24 mouse cellular contexts compared by ENCODE assay signal in the genomic region with DNA sequence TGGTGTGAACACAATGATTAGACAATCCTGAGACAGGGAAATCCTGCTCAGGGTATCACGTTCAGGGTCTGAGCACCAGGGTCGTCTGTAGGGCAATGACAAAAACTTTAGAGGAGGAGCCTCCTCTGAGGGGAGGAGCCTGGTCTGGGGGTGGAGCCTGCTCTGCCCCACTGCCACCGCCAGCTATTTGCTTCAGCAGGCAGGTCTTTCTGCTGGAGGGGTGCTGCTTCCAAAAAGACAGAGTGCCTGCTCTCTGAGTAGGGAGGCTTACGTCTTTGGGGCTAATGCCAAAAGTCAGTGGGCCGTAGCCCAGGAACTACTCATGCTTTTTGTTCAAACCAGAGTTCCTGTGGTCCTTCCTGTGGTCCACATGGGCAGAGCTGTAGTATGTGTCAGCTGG. TPM values are rescaled to one million over a fixed set of nuclear protein-coding genes. Genes with fewer than 3 reads are reported as not detected.
DNase-seq lines count a peak whose midpoint lies in the region; ATAC-seq and TF ChIP-seq lines count a peak whose summit lies in the region.
"Had no signal": no experiment of that assay in that cellular context is flagged by ENCODE, and none has a peak within 500 bp of the region (broad histone marks: within the 10 kb centered on the region; RNA-seq: fewer than 3 reads in every experiment).

No protein-coding gene starts in this region.

- H3K9me3 ChIP-seq in MEL (replicated peaks; ENCODE audit: insufficient read depth, low read length): no peaks in the 10 kb centered on the region
- H3K9me3 ChIP-seq in midbrain, embryonic 11.5 days (ENCODE audit: control insufficient read depth, low read length): no peaks in the 10 kb centered on the region
- H3K9me3 ChIP-seq: embryonic facial prominence, embryonic 12.5 days; G1E; hindbrain, embryonic 12.5 days; limb, embryonic 12.5 days; liver, embryonic 15.5 days; midbrain, embryonic 13.5 days; neural tube, embryonic 12.5 days had no signal

- peaks cover 0 to 13% of the 10 kb centered on the region in 2 experiments; a peak in 2 of 4 replicates for H3K4me1 ChIP-seq in MEL (ENCODE audit: control insufficient read depth in 1 of 2, insufficient read depth in 2 of 2, low read length in 2 of 2)
- peaks cover 10% of the 10 kb centered on the region for H3K4me1 ChIP-seq in midbrain, embryonic 11.5 days (ENCODE audit: control insufficient read depth, insufficient read depth, low read length)

- TF ChIP-seq POLR2A in MEL (IDR thresholded peaks at IDR 0.05; ENCODE audit: control insufficient read depth in 1 of 2, insufficient read depth in 1 of 2, low read depth in 1 of 2, low read length in 2 of 2, poor library complexity in 1 of 2): no peak

- 48% methylated on average over 5 of the region's 5 CpGs for WGBS in midbrain, embryonic 11.5 days

- H3K9ac ChIP-seq in MEL (ENCODE audit: control insufficient read depth, low read depth, low read length, poor library complexity, severe bottlenecking): no peak overlapping the region
- H3K9ac ChIP-seq in midbrain, embryonic 11.5 days (ENCODE audit: low read length): no peak overlapping the region
- H3K9ac ChIP-seq: embryonic facial prominence, embryonic 12.5 days; hindbrain, embryonic 12.5 days; limb, embryonic 12.5 days; liver, embryonic 15.5 days; midbrain, embryonic 13.5 days; neural tube, embryonic 12.5 days had no signal

- TF ChIP-seq EP300 in MEL (IDR thresholded peaks at IDR 0.05; ENCODE audit: low read depth in 1 of 2, low read length in 2 of 2): no peak

- no peak for TF ChIP-seq CTCF in MEL (IDR thresholded peaks at IDR 0.05 in 2 of 3, conservative IDR thresholded peaks at IDR 0.05 in 1 of 3; ENCODE audit: control insufficient read depth in 1 of 3, insufficient read depth in 1 of 3, low read depth in 2 of 3, low read length in 3 of 3, poor library complexity in 1 of 3, severe bottlenecking in 1 of 3)

- intact Hi-C loops in left cerebral cortex, postnatal 14 days (cut with DNase I): no loop called here

- peaks cover 16% of the 10 kb centered on the region for H3K79me2 ChIP-seq in MEL (ENCODE audit: control insufficient read depth, insufficient read depth, low read length, poor library complexity)

- no peak for ATAC-seq in midbrain, embryonic 11.5 days (ENCODE audit: low FRiP score)
- ATAC-seq: forebrain, embryonic 14.5 days; inflammation-experienced regulatory T-cells, adult 6 months; lung, postnatal 0 days; midbrain, embryonic 13.5 days had no signal

- no peak overlapping the region for H3K4me3 ChIP-seq in MEL (ENCODE audit: control insufficient read depth in 1 of 2, insufficient read depth in 1 of 2, low read depth in 2 of 2, low read length in 2 of 2)
- no peak overlapping the region for H3K4me3 ChIP-seq in midbrain, embryonic 11.5 days (ENCODE audit: low read depth, low read length)
- H3K4me3 ChIP-seq: embryonic facial prominence, embryonic 12.5 days; erythroblast, embryonic 14.5 days; hindbrain, embryonic 12.5 days; limb, embryonic 12.5 days; liver, embryonic 15.5 days; midbrain, embryonic 13.5 days; neural tube, embryonic 12.5 days had no signal

- no peak overlapping the region for H3K27ac ChIP-seq in MEL (ENCODE audit: control insufficient read depth, low read depth, low read length)
- H3K27ac ChIP-seq in midbrain, embryonic 11.5 days (ENCODE audit: low read depth, low read length): no peak overlapping the region
- H3K27ac ChIP-seq: embryonic facial prominence, embryonic 12.5 days; hindbrain, embryonic 12.5 days; limb, embryonic 12.5 days; liver, embryonic 15.5 days; midbrain, embryonic 13.5 days; neural tube, embryonic 12.5 days had no signal

- H3K4me2 ChIP-seq in midbrain, embryonic 11.5 days: no peak overlapping the region
- H3K4me2 ChIP-seq: embryonic facial prominence, embryonic 12.5 days; heart, embryonic 11.5 days; hindbrain, embryonic 12.5 days; limb, embryonic 12.5 days; liver, embryonic 15.5 days; midbrain, embryonic 13.5 days; neural tube, embryonic 12.5 days had no signal

- TF ChIP-seq RAD21 in MEL (IDR thresholded peaks at IDR 0.05; ENCODE audit: low read depth, low read length): no peak

- H3K27me3 ChIP-seq in MEL (ENCODE audit: control insufficient read depth in 1 of 2, insufficient read depth in 2 of 2, low read length in 2 of 2): no peaks in the 10 kb centered on the region
- no peaks in the 10 kb centered on the region for H3K27me3 ChIP-seq in midbrain, embryonic 11.5 days (ENCODE audit: control insufficient read depth, insufficient read depth, low read length)
- H3K27me3 ChIP-seq: embryonic facial prominence, embryonic 12.5 days; liver, embryonic 15.5 days; midbrain, embryonic 13.5 days had no signal

- peaks cover 0 to 11% of the 10 kb centered on the region in 2 experiments; a peak in 2 of 4 replicates for H3K36me3 ChIP-seq in MEL (ENCODE audit: control insufficient read depth in 1 of 2, insufficient read depth in 2 of 2, low read length in 2 of 2)
- no peaks in the 10 kb centered on the region for H3K36me3 ChIP-seq in midbrain, embryonic 11.5 days (ENCODE audit: control insufficient read depth, insufficient read depth, low read length)
- H3K36me3 ChIP-seq: embryonic facial prominence, embryonic 12.5 days; hindbrain, embryonic 12.5 days; liver, embryonic 15.5 days; midbrain, embryonic 13.5 days; neural tube, embryonic 12.5 days had no signal

- DNase-seq in kidney, adult 18-20 months: peak; percentile 31
- no peak for DNase-seq in kidney, postnatal 14 days
- DNase-seq in 416B (ENCODE audit: low read depth) (peak; percentile 42), MEL (ENCODE audit: low read depth, low spot score) (peak; percentile 29)
- DNase-seq in kidney, postnatal 36 days: peak; percentile 42 to 78
- DNase-seq in midbrain, embryonic 11.5 days (ENCODE audit: low spot score, missing footprints): no peak
- DNase-seq in testis, postnatal 10 days (ENCODE audit: low spot score): no peak
- no peak for DNase-seq in left cerebral cortex, postnatal 14 days (ENCODE audit: low spot score in 2 of 2)
- DNase-seq: adrenal gland, adult 2 months; cerebellum, adult 9-11 months; gastrocnemius, postnatal 36 days; heart, postnatal 10 days had no signal

TF ChIP-seq in MEL, 35 proteins besides CTCF, POLR2A, EP300 and RAD21:
- TF ChIP-seq TBP (IDR thresholded peaks at IDR 0.05; ENCODE audit: low read depth, low read length) (no peak), ZMIZ1 (IDR thresholded peaks at IDR 0.05; ENCODE audit: low read depth, low read length) (no peak), USF1 (IDR thresholded peaks at IDR 0.05; ENCODE audit: low read depth, low read length) (no peak), ZKSCAN1 (IDR thresholded peaks at IDR 0.05; ENCODE audit: low read depth, low read length) (no peak)

RNA-seq across cellular contexts. Expression of a gene that starts 3.1 kb away (rescaled TPM):
- total RNA-seq in MEL (2012; rRNA removed): 32.0 and 34.2 TPM in 2 replicates
- 10 to 100 TPM in 1 of 2 experiments, not detected in 1; 53.8 TPM for polyA plus RNA-seq in MEL (2012; ENCODE audit: insufficient read depth in 1 of 2, insufficient read length in 2 of 2, low read depth in 1 of 2, low replicate concordance in 2 of 2, missing spikeins in 1 of 2)
- 263 and 264 TPM in 2 replicates for polyA plus RNA-seq in midbrain, embryonic 11.5 days (2014; fragmentation: Nextera tagmentation; extraction: Ambion mirVana)
- 100 to 1,000 TPM; 149 to 151 TPM for total RNA-seq in left cerebral cortex, postnatal 14 days (2021)

RNA-seq across cellular contexts. Expression of a gene that starts 6.4 kb away (rescaled TPM):
- total RNA-seq in MEL (2012; rRNA removed): 3.8 and 5.1 TPM in 2 replicates
- polyA plus RNA-seq in MEL (2012; ENCODE audit: insufficient read depth in 1 of 2, insufficient read length in 2 of 2, low read depth in 1 of 2, low replicate concordance in 2 of 2, missing spikeins in 1 of 2): 10 to 100 TPM in 1 of 2 experiments, not detected in 1; 10.9 TPM
- polyA plus RNA-seq in midbrain, embryonic 11.5 days (2014; fragmentation: Nextera tagmentation; extraction: Ambion mirVana): 28.5 and 29.7 TPM in 2 replicates
- 10 to 100 TPM; 25.6 to 28.5 TPM for total RNA-seq in left cerebral cortex, postnatal 14 days (2021)
- polyA plus RNA-seq: erythroblast, embryonic 14.5 days had no signal

RNA-seq across cellular contexts. Expression of a gene that starts 21.5 kb away (rescaled TPM):
- 126 and 131 TPM in 2 replicates for total RNA-seq in MEL (2012; rRNA removed)
- 100 to 1,000 TPM in 1 of 2 experiments, not detected in 1; 172 TPM for polyA plus RNA-seq in MEL (2012; ENCODE audit: insufficient read depth in 1 of 2, insufficient read length in 2 of 2, low read depth in 1 of 2, low replicate concordance in 2 of 2, missing spikeins in 1 of 2)
- 65.1 and 67.0 TPM in 2 replicates for polyA plus RNA-seq in midbrain, embryonic 11.5 days (2014; fragmentation: Nextera tagmentation; extraction: Ambion mirVana)
- total RNA-seq in left cerebral cortex, postnatal 14 days (2021): 10 to 100 TPM; 27.0 to 30.4 TPM

RNA-seq across cellular contexts. Expression of a gene that starts 21.6 kb away (rescaled TPM):
- total RNA-seq in MEL (2012; rRNA removed): 54.0 and 59.8 TPM in 2 replicates
- polyA plus RNA-seq in MEL (2012; ENCODE audit: insufficient read depth in 1 of 2, insufficient read length in 2 of 2, low read depth in 1 of 2, low replicate concordance in 2 of 2, missing spikeins in 1 of 2): 100 to 1,000 TPM in 1 of 2 experiments, not detected in 1; 131 TPM
- 164 and 168 TPM in 2 replicates for polyA plus RNA-seq in midbrain, embryonic 11.5 days (2014; fragmentation: Nextera tagmentation; extraction: Ambion mirVana)
- total RNA-seq in left cerebral cortex, postnatal 14 days (2021): 100 to 1,000 TPM; 168 to 177 TPM

RNA-seq across cellular contexts. Expression of a gene that starts 42.8 kb away (rescaled TPM):
- total RNA-seq in MEL (2012; rRNA removed): 23.5 and 25.0 TPM in 2 replicates
- polyA plus RNA-seq in MEL (2012; ENCODE audit: insufficient read depth in 1 of 2, insufficient read length in 2 of 2, low read depth in 1 of 2, low replicate concordance in 2 of 2, missing spikeins in 1 of 2): 10 to 100 TPM in 1 of 2 experiments, not detected in 1; 59.9 TPM
- 22.3 and 28.1 TPM in 2 replicates for polyA plus RNA-seq in midbrain, embryonic 11.5 days (2014; fragmentation: Nextera tagmentation; extraction: Ambion mirVana)
- 100 to 1,000 TPM; 331 to 351 TPM for total RNA-seq in left cerebral cortex, postnatal 14 days (2021)

Comparison
In these comparisons a context has a peak if more than half of its experiments do, and no peak if none do; other contexts are left out.
1. DNase-seq: peak in kidney, adult 18-20 months (single experiment), 416B (single experiment), MEL (single experiment) and kidney, postnatal 36 days (2 of 2); none in kidney, postnatal 14 days (single experiment), midbrain, embryonic 11.5 days (single experiment), testis, postnatal 10 days (single experiment) and left cerebral cortex, postnatal 14 days (0 of 2).